Mouse (Mus musculus) CD4-positive, CD25-positive, alpha-beta regulatory T cell, adult 9 weeks (primary cell): ENCODE data around the gene Enah. TPM values are rescaled to one million over a fixed set of nuclear protein-coding genes. Genes with fewer than 3 reads are reported as not detected.

Experiments
- polyA plus RNA-seq: library from polyadenylated mRNA; unstranded; fragments of 100-300 nt; shearing (Covaris generic); gene quantifications from one replicate; pipeline ENCODE4 v1.2.1, GENCODE M21; 2017

The Enah gene
- 0.27 TPM for polyA plus RNA-seq

GRCm38 (mm10) chr1:182019926-182020801, at the start of gene Enah:
Gene Enah (minus strand): TSS chr1:182019990.

Other genes with a start within 250 kb of the Enah start
- gene Lbr, start 176.9 kb downstream of the Enah start, polyA plus RNA-seq = 371 TPM
- 151 TPM for gene Srp9, start 104.7 kb upstream of the Enah start, polyA plus RNA-seq
- gene Vmn1r1, start 144.5 kb upstream of the Enah start, polyA plus RNA-seq = not detected